Mouse (Mus musculus) lung, postnatal 0 days (tissue): ENCODE data around the gene Dnajc12.

Experiments used
- CTCF ChIP-seq: IDR thresholded peaks from 2 replicates; pipeline ENCODE4 v1.5.1; 2016; ENCODE audit warnings: antibody characterized with exemption, mild to moderate bottlenecking
- EP300 ChIP-seq: IDR thresholded peaks from 2 replicates; pipeline ENCODE4 v1.6.1; 2016; ENCODE audit warnings: antibody characterized with exemption, mild to moderate bottlenecking, control low read depth

- TF ChIP-seq CTCF (no peak), EP300 (no peak)
Observed at GRCm38 (mm10) chr10:63432099-63432498, 49.9 kb downstream of the Dnajc12 start.
